Mouse (Mus musculus) adrenal gland, adult (tissue): ENCODE measurements around the gene Srsf4.

Source experiments
- DNase-seq, 2 experiments: peaks; one replicate each; pipeline ENCODE4 v3.0.0; 2022 to 2023; ENCODE audit warnings: low spot score in 1 of 2; ENCODE audit not compliant: inconsistent age in 2 of 2

Srsf4 gene

DNA sequence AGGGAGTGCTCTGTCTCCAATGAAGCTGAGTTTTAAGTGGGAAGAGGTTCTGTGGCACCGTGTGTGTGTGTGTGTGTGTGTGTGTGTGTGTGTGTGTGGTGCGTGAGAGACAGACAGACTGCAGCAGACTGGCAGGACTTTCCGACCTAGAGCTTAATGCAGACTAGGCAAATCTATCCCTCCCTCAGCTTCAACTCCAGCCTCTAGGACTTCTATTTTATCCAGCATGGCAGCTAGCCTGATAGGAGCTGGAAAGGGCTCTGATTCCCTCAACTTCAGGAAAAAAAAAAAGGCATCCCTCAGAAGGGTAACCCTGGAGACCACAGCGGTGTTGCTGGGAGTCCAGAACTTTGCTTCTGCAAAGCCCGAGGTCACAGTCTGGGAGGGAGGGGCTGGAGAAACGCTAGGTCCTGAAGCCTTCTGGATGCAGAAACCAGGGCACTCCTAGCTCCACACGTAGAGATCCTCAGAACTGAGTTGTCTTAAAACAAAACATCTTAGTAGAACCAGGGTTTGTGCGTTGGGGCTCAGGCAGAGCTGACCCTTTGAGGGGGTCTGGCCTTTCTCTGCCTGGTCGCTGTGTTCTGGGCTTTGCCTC lies 40.7 kb downstream of the Srsf4 start:
- no peak for DNase-seq

DNA sequence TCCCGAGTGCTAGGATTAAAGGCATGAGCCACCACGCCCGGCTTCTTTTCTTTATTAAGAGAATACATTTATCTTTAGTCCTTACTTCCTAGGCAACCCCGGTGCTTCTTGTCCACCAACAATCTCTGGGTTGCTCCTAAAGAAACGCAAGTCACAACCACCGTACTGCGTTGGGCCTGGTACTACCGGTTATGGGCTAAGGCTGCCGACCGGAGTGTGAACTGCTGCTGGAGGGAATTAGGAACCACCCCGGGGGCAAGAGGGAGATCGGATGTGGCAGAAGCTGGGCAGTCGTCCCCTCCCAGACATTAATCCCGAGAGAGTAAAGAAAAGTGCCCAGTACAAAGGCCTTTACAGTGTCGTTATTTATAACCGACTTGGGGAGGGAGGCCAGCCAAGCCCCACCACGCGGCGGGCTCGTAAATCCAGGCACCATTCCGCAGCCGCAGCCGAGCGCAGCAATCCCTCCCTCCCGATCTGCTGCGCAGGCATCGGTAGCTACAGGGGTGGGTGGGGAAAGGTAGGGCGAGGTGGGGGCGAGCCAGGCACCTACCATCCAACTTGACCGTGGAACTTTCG lies 41.6 kb downstream of the Srsf4 start:
- peak in 1 of 2 experiments; percentile 52 for DNase-seq

DNA sequence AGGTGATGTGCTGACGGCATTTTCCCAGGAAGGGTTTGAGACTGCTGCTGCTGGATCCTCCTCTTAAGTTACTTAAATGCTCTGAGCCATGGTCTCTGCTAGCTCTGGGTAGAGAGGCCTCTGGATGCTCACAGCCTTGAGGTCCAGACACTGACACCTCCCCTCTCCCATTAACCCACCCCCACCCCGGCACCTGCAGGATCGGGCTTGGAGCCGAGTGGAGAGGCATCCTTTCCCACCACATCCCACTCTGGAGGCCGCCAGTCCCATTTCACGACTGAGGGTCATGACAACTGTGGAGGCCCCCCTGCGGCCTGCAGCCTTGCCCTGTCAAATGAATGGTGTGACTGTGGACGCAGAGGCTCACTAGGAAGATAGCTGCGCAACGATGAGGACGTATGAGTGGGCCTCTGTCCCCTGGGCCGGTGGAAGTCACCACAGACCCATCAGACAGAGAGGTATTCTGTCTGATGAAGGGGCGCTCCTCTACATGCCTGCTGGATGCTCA lies 42.5 kb downstream of the Srsf4 start:
- peak in 1 of 2 experiments; percentile 40 for DNase-seq

DNA sequence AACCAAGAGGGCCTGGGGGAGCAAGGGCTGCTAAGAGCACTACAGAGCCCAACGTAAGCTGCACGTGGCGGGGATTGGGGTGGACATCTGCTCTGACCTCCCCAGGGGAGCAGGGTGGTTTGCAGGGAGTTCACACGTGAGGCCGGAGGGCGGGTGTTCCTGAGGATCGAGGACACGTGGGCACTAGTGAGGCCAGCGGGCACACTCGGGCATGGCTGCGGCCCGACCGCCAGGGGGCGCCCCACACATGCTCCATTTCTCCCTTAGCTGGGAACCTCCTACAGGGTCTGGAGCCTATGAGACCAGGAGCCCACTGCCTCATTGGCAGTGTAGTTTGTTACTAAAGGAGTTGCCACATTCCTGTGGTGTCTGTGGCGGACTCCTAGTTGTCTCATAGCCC lies 43.0 kb downstream of the Srsf4 start:
- peak; percentile 84 to 94 for DNase-seq

DNA sequence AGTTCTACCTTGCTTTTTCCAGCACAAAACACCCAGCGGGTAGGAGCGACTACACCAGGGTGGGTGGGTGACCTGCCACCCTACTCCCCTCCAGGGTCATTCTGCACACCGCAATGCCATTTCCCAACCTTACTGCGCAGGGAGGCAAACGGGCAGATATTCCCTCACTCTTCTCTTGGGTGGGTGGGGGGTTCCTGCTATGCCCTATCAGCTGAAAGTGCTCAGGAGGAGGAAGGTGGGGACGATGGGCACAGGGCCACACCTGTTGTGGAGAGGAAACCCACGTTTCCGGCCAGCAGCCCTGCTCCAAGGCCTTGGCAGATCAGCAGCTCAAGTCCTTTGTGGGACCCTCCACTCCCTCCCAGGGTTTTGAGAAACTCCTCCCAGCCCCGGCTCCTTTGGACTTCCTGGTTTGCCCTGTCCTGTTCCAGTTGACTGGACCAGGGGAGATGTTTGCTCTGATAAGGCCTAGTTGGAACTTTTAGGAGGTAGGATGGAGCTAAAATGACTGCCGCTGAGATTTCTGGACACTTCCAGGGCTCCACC lies 43.7 kb downstream of the Srsf4 start:
- DNase-seq = peak in 1 of 2 experiments; percentile 45

DNA sequence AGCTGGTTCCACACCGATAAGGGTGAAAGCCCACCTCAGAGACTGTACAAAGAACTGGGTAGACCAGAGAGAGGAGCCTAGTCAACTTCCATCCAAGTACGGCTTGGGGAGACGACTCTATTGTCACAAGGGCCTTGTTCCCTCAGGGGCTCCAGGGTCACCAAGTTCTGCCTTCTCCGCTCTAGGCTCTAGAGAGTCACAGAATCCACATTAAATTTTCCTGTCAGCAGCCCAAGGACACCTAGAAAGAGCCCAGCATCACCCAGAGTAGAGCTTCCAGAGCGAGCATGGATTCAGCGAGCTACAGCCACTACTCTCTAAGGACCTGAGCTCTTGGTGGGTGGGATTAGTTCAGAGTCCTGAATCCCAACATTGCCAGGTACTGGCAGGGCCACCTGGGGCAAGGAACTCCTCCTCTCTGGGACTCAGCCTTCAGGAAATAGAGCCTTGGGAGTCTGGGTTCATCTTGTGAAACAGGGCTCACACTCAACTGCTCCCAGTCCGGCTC lies 44.7 kb downstream of the Srsf4 start:
- peak; percentile 60 to 83 for DNase-seq

DNA sequence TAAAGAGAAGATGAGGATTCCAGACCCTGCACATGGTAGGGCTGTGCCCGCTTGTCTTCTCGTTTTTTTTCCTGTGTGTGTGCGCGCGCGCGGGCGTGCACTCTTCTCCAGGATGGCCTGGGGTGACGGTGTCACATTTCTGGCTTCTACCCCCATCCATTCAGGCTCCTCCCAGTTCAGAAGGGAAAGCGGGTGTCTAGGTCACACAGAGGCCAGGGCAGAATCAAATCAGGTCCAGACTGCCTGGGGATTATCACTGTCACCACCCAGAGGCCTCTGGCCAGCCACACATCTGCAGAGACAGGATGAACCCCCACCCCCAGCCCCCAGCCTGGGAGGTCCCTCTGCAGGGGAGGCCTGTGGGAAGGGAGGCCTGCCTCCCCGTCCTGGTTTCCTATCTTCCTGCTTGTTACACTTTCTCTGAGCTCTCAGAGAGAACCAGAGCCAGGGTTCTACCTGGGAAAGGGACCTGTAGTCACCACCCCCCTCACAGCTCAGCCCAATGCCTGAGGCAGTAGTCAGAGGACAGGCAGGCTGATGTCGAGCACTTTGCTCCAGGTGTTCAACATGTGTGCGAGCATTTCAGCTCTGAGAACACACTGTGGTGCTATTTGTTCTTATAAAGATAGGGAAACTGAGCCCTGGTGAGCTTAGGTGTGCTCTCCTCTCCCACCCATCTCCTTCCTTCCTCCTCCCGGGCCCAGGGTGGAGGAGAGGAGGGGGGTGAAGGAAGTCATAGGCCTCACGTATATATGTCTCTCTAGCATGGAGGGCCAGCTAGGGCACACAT lies 45.5 kb downstream of the Srsf4 start:
- peak in 1 of 2 experiments; percentile 58 for DNase-seq

DNA sequence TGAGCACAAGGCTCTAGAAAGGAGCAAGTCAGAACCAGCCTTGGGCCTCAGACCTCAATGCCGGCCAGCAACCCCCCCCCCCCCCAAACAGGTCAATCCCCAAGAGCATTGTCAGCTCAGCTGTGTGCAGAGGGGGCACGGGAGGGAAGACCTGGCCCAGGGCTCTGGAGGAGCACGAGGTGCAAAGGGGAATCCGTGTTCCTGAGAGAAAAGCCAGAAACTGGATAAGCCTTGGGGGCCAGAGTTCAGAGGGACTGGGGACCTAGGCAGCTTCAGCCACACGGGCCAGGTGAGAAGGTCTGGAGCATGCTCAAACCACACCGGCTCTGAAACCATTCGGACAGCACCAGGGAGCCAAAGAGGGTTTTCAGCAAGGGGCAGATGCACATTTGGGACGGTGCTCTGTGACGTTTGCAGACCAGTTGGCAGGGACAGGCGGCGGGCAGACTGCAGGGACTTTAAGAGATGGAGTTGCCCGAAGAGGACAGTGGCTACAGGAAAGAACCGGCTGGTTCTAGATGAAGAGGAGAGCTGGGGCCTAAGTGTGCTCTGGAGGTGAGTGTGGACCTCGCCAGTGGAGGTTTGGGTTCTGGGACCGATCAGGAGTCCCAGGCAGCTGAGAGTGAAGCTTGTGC lies 46.2 kb downstream of the Srsf4 start:
- no peak for DNase-seq

DNA sequence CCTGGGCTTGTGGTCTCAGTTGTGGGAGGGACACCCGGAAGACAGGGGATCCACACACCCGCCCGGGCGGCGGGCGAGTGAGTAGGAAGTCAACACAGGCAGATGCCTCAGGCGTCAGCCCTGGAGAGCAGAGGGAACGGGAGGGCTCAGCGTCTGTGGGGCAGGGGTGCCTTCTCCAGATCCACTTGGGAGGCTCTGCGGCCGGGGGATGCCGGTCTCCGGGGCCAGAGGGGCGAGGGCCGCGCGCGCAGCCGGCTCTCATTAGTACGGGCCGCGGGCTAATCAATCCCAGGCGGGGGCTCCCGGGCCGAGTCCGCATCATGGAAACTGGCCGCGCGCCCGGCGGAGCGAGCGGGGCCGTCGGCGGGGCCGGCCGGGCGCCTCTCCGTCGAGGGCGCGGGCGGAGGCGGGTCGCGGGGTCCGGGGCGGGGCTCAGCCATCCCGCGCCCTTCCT lies 46.8 kb downstream of the Srsf4 start:
- DNase-seq = peak; percentile 61 to 73

DNA sequence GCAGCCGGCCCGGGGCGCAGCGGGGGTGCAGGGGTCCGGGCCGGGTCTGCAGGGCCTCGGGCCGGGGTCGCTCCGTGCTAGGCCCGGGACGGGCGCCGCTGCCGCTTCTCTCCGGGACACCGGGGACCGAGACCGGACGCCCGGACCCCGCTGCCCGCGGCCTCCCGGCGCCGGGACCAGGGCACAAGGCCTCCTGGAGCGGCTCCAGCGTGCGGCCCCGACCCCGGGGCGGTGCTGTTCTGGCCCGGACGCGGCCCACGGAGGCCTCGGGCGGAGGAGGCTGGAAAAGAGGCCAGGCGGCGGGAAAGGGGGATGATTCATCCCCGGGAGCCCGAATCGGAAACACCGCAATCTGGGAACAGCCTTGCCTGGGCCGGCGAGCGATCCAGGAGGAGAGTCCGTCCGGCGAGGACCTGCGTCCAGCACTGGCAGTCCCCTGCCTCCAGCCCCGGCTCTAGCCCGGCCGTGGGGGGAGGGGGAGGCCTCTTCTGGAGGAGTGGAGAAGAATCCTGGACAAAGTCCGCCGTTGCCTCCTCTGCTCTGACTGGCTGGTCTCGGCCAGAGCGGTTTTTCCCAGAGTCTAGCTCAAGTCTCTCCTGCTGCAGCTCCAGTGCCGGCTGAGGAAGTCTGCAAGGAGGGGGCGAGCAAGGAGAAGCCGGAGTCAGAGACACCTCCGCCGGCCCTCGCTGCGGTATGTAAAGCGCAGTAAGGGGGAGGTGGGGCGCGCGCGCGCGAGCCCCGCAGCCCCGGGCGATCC lies 47.4 kb downstream of the Srsf4 start:
- DNase-seq = peak; percentile 77 to 90

DNA sequence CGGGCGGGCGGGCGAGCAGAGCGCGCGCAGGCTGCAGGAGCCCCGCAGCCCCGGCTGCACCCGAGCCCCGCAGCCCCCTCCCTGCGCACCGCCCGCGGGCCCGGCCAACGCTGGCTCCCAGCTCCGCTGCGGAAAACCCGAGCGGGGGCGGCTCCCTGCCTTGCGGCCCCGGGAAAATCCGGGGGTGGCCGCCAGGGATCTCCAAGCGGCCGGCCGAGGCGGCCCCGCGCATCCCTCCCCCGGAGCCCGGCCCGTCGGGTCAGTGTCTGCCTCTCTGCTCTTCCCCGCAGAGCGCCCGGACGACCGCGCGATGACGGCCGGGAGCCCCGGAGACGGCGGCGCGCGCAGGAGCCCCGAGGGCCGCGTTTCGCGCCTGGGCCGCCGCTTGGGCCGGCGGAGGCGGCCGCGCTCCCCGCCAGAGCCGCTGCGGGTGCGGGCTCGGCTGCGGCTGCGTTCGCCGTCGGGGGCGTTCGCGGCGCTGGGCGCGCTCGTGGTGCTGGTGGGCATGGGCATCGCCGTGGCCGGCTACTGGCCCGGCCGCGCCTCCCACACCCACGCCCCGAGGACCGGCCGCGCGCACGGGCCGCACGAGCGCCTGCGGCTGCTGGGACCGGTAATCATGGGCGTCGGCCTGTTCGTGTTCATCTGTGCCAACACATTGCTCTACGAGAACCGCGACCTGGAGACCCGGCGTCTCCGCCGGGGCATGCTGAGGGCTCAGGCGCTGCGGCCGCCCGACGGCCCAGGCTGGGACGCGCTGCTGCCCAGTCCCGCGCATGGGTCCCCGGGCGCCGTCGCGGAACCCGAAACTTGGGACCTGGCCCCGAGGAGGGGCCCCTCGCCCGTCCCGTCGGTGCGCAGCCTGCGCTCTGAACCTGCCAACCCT lies 48.3 kb downstream of the Srsf4 start, which contains the start of gene Tmem200b:
Tmem200b (plus strand) TSS at position 311 of the 886 bp plus-strand sequence.
- DNase-seq = peak; percentile 43 to 65

DNA sequence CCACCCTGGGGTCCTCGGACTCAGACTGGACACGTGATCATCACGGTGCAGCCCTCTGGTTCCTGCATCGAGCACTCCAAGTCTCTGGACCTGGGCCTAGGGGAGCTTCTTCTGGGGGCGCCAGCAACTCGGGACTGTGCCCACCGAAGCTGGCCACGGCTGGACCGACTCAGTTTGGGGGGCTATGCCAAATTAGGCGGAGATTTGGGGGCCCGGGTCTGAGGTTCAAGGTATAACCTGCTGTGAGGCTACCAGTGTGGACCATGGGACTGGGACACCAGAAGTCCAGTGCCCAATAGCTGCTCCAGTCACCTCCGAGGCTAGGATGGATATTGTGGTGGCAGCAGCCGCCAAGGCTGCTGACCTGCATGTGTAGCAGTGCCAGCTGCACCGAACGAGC lies 49.0 kb downstream of the Srsf4 start:
- no peak for DNase-seq

DNA sequence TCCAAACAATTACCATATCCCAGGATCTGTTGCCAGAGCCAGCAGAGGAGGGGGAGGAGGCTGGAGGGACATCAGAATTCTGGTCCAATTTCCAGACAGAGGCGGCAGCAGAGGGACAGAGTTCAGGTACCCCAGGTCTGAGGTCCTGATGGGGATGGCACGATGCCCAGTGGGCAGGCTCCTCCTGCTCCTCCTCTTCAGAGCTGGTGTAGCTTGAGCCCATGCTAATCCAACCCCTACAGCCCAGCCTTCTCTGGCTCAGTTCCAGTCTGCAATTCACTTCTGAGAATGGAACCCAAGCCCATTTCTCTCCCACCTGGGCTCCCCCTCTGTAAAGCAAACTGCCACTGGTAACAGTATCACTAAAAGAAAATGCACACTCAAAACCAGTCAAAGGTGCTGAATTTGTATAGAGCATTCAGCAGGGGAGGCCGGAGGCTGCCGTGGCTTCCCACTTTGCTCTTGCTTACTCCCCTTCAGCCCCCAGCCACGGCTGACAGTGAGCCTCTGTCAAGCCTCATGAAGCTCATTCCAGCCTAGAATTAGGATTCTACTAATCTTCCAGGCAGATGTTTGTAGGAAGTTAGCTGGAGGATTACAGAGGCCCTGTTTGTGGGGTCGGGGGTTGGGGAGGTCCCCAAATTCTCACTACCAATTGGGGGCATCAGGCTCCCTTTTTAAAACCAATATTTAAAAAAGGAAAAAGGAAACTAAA lies 50.8 kb downstream of the Srsf4 start:
- DNase-seq = peak in 1 of 2 experiments; percentile 65

DNA sequence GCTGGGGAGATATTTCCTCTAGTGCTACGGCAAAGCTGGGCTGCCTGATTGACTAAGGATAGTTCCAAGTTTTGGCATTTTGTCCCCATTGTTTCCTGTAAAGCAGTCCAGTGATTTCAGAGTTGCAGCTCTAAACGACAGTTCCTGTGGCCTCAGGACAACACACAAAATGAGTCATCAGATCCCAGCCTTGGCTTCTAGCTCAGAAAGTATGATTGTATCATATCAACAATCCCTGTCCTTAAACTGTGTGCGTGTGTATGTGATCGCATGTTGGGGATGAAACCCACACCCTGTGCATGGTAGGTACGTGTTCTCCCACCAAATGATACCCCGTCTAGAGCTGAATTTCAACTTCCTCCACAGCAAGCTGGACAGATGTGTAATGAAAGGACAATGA lies 55.7 kb downstream of the Srsf4 start:
- DNase-seq = peak in 1 of 2 experiments; percentile 81

DNA sequence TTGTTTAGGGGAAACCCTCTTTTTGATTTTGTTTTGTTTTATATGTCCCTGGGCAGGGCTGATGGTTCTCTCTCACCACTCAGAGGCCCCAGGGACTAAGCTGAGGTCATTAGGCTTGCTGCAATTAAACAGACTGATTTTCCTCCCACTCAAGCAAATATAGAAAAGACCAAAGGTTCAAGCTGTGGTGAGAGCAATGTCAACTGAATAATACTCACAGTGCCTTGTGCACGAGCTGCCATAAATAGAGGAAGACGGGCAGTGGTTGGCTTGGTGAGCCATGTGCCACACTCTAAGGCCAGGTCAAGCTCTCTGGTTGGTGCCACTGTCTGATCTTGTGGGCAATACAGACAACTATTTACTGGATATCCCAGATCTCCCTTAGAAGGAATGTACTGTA lies 66.0 kb downstream of the Srsf4 start:
- DNase-seq = peak in 1 of 2 experiments; percentile 41

DNA sequence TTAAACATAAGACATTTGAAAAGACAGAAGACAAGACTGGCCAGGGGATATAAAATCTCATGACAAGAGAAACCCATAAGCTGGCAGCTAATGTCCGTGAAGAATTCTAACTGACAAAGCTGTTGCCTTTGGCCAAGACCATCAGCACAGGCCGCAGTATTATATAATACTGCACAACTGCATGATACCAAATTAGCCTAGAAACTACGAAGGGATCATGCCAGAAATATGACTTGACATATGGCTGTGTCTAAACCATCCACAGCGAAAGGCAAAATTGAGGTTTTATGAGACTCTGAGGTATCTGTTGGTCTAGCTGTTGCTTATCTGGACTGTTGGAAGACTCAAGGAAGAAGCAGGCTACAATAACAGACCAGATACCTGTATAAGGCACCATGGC lies 67.4 kb downstream of the Srsf4 start:
- DNase-seq = no peak

DNA sequence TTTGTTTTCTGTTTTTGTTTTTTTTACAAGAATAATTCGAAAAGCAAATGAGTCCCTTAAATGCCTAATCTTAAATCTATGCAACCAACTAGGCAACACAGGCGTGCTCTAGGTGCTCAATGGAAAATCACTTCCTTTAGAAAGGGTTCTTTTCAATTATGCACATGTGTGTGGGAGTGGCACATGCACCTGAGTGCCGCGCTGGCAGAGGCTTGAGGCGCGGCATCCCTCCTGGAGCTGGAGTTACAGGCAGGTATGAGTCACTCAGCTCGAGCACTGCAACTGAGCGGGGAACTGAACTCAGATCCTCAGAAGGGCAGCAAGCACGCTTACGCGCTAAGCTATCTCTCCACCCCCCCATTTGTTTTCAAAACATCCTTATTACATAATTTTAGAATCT lies 74.4 kb downstream of the Srsf4 start:
- no peak for DNase-seq

DNA sequence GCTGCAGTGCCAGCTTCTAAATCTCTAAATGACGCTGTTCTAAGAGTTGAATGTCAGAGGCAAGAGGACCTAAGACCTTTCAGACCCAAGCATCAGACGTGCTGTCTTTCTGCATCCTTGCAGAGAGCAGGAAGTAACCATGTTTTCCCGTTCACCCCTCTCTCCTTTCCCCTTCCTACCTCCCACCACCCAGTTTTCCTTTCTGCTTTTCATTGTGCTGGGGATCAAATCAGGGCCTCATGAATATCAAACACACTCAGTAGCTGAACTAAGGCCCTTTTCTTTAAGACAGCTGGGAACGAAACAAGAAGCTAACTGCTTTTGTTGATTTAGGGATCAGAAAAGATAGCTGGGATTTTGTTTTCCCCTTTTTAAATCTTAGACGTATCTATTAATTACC lies 76.5 kb downstream of the Srsf4 start:
- no peak for DNase-seq

DNA sequence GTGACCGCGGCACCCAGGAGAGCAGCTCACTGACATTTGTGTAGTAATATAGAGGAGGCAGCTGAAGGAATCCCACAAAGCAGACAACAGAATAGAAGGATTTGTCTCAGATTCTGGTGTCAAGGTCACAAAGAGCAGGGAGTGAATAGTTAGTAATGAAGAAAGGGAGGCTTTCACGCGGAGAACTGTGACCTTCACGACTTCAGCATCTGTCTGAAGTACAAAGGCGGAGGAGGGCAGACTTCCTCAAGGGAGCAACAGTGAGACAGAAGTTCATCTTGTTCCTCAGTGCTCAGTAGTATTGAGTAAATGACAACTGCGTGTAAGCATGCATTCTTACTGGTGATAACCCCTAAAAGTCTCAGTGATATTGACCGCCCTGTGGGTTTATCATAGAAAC lies 77.2 kb downstream of the Srsf4 start:
- no peak for DNase-seq
